Mouse (Mus musculus): ENCODE measurements around the gene Tpp1.
"Not testable (repeated sequence)": the region's sequence is repeated elsewhere in the genome, so short reads cannot be mapped to it uniquely, and the experiment has no call there.

Tpp1 gene

DNA sequence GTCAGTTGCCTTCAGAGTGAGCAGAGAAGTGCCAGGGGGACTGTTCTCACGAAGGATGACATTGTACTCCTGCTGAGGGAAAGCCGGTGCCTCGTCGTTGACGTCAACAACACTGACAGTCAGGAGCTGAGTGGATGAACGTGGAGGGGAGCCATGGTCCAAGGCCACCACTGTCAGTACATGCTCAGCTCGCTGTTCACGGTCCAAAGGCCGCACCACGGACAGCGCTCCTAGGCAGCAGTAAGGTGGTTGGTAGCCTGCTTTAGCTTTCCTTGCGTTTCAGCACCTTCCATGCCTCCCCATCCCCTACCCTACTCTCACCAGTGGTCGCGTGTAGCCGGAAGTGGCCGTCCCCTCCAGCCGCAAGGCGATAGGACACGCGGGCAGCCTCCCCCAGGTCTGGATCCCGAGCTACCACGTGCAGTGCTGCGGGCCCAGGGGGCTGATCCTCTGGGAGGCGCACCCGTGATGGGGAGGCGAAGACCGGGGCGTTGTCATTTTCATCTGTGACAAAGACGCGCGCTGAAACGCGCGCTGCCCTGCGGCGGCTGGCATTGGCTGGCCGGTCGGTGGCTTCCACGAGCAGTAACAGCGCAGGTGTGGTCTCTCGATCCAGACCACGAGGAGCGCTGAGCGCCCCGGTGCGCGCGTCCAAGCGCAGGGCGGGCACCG is 9.9 kb upstream of the Tpp1 start:
- DNase-seq: no peak

DNA sequence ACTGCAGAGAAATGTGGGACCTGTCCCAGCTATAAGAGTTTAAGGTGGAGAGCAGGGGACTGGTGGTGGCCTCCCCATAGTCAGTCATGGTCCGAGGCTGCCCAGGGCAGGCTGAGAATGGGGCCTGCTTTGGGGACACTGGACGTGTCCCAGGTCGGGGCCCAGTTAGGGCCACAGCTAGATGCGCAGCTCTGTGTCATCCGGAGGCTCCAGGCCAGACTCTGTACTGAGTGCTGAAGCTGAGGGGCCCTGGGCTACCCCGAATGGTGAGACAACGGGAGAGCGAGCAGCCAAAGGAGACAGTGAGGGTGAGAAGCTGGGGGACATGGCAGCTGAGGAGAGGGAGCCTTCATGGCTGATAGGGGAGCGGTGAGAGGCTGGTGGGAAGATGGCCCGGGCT is 1.2 kb upstream of the Tpp1 start:
- DNase-seq: no peak

DNA sequence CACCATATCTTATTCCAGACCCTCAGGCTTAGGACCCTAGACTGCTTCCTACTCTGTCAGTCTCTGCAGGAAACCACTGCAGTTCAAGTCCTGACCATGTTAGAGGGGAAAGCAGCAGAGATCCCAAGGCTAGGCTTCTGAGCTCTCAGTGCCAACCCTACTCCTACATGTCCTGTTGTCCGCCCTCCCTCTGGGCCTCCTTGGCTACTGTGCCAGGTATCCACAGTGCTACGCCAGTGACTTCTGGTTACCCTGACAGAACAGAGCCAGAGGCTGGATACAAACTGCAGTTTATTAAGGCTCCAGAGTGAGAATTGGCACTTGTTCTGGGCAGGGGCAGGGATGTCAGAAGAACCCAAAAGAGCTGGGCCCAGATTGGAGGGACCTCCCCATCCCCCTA is 681 bp upstream of the Tpp1 start:
- peak; percentile 46 for DNase-seq

DNA sequence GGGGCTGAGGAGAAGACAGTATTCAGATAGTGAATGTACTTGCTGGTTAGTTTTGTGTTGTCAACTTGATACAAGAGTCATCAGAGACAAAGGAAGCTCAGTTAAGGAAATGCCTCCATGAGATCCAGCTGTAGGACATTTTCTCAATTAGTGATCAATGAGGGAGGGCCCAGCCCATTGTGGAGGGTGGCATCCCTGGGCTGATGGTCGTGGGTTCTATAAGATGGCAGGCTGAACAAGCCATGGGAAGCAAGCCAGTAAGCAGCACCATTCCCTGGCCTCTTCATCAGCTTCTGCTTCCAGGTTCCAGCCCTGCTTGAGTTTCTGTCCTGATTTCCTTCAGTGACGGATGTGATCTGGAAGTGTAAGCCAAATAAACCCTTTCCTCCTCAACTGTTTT is 4.3 kb downstream of the Tpp1 start:
- DNase-seq: no peak

DNA sequence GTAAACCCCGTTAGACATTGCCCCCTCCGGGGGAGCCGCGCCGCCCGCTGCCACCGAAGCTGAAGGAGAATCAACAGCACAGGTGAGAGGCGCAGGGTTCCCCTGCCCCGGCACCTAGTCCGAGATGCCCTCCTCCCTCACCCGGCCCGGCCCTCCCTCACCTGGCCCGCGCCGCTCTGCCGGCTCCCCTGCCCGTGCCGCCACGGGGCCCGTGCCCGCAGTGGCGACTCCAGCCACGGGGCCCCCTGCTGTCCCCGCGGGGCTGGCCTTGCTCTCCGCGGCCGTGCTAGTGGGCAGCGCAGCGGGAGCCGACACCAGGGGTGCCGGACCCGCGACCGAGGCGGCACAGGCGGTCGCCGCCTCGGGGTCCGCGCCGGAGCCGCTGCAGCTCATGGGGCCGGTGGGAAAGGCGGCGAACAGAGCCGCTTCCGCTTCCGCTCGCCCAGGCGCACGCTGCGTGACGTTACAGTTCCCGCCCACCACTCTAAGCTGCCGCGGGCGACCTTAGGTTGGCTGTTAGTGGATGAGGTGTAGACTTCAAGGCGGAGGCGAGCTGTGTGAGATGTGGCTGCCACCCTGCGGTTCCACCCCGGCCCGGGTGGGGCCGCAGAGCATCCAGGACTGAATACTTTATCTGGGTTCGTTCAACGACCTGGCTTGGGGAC is 8.0 kb downstream of the Tpp1 start, which contains the start of gene Taf10:
Gene Taf10, minus strand, starts transcription at position 436 of the 665 bp plus-strand sequence.
- DNase-seq: peak; percentile 78

DNA sequence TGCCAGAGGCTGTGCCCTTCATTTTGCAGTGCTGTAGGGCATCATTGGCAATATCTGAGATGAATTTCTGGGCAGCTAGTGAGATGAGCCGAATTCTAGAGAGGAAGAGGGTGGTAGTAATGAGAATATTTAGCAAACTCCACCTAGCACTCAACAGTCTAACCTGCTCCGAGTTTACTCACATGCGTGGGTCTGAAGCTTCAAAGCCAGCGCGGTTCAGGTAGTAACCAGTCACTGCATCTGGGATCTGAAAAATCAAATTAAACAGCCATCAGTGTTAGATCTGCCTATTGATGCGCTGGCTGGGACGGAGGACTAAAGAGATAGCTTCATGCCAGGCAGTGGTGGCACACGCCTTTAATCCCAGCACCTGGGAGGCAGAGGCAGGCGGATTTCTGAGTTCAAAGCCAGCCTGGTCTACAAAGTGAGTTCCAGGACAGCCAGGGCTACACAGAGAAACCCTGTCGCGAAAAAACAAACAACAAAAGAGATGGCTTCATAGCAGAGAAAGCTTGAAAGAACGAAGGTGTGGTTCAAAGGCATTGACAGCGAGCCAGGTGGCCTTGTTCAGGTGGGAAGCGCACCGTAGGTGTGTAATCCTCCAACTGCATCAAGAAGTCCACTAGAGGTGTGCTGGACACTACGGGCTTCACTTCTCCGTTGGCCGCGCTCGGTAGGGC is 8.6 kb downstream of the Tpp1 start:
- DNase-seq: not testable (repeated sequence)

DNA sequence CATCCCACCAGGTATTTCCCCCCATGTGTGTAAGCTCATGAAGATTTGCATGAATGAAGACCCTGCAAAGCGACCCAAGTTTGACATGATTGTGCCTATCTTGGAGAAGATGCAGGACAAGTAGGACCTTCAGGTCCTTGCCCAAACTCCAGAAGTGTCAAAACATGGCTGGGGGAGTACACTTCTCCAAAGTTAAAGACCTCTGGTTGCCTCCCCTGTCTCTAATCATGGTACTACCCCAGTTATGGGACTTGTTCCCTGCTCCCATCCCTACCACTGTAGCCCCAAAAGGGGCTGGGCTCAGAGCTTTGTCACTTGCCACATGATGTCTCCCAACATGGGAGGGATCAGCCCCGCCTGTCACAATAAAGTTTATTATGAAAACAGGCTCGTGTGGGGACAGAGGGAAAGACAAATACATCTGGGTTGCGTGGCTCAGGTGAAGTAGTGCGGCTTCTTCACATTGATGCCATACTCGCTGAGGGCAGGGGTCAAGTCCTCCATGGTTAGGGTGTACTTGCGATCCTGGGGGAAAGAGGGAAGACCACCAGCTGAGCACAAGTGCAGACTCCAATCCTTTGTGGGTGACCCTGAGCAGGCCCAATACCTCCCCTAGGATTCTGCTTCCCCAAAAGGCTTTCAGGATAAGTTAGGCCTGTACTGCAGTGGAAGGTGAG is 9.4 kb downstream of the Tpp1 start:
- not testable (repeated sequence) for DNase-seq

DNA sequence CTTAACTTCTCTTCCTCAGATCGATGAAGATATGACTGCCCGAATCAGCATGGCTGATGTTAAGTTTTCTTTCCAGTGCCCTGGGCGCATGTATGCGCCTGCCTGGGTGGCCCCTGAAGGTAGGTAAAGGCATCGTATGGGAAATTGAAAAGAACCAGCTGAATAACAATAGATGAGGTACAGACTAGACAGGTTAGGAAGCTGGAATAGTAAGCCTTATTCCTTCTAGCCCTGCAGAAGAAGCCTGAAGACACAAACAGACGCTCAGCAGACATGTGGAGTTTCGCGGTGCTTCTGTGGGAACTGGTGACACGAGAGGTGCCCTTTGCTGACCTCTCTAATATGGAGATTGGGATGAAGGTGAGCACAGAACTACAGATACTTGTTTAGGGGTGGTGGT is 10.1 kb downstream of the Tpp1 start:
- DNase-seq: no peak

DNA sequence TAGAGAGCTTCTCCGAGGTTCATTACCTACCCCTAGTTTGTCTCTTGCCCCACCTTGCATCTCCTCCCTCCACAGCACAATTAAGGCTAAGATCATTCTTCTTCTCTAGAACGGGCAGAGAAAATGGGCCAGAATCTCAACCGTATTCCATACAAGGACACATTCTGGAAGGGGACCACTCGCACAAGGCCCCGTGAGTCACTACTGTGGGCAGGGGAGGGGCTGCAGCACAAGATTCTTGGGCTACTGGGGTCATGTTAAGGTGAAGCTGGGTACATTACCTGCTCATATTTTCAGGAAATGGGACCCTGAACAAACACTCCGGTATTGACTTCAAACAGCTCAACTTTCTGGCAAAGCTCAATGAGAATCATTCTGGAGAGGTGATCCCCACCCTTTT is 11.2 kb downstream of the Tpp1 start:
- DNase-seq: no peak

DNA sequence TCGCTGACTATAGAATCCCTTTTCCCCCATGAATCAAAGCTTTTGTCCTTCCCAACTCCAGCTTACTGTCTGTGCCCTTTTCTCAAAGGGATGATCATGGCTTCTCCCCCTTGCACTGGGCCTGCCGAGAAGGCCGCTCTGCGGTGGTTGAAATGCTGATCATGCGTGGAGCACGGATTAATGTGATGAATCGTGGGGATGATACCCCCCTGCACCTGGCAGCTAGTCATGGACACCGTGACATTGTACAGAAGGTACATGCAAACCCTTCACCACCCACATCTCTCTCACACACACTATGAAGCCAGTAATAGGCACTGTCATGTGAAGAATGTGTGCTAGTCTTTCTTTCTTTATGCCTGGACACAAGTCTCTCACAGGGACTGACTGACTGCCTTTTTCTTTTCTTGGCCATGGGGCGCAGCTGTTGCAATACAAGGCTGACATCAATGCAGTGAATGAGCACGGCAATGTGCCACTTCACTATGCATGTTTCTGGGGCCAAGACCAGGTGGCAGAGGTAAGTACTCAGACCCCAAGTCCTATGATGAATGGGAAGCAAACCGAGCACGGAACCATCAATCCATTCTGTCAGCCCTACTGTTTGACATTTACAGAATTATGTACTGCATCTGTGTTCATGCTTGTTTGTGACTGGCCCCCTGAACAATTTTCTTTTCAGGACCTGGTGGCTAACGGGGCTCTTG is 11.8 kb downstream of the Tpp1 start:
- DNase-seq: no peak

DNA sequence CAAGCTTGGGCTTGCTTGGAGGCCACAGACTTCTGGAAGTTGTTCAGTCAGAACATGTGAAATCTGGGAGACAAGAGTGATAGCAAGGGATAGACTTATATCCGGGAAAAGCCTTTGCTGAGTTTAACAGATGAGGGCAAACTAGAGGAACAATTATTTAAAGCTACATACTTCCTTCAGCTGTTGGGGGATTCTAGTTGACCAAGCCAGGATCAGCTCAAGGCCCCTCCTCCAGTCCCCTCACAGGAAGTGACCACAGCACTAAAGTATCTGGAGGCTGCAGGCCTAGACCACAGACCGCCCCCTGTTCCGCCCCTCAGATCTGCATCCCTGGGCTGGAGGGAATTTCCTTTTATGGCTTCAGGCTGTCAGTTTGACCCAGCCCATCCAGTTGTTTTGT is 13.1 kb downstream of the Tpp1 start:
- DNase-seq: no peak

DNA sequence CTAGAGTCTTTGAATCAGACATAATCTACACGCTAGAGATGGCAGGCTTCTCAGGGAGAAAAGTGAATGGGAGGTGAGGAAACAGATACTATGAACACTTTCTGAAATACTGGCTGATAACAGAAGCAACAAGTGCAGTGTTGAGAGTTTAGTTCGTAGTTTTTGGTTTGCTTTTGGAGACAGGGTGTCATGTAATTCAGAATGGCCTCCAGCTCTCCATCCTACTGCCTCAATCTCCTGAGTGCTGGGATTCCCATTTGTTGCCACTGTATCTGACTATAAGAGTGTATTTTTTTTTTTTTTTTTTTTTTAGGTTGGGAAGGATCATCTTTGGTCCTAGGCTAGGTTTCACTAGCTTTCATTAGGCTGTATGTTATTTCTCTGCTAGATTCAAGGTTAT is 13.7 kb downstream of the Tpp1 start:
- no peak for DNase-seq

DNA sequence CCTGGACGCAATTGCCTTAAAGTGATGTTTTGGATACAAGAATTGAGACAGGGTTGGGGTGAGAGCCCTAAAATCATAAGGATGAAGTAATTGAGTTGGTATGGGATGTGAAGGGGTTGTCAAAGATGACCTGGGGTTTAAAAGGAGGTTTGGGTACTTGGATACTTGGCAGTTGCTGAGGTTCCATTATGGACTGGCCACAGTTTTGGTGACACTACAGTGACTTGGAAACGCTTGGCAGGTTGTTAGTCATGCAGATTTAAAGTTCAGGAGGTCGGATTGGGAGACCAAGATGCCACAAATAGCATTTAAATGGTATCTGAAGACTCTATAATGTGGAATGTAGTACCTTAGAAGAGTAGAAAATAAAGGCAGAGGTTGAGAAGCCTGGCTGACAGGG is 14.4 kb downstream of the Tpp1 start:
- DNase-seq: no peak

DNA sequence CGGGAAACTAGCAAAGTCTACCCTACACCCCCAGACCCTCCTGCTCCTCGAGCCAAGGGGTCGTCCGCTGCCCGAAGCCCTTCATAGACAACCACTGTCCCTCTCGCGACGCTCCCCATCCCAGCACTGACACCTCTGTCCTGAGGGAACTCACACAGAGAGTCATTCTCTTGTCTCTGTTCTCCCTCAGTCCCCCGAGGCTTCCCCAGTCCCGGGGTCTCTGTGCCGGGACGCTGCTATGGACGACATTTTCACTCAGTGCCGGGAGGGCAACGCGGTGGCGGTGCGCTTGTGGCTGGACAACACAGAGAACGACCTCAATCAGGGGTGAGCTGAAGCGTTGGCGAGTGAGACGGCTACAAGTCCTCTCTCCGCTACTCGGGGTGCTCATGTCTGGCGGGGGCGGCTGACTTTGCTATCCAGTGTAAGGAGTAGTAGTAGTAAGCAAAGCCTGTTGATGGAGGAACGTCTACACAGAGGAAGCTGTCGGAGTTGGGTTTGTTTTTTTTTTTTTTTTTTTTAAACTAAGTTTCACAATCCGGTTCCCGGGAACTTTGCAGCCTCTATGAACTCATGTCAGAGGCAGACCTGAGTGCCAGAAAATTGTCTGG is 15.0 kb downstream of the Tpp1 start, which contains the start of gene Rrp8:
Gene Rrp8, minus strand, starts transcription at position 475 of the 611 bp plus-strand sequence.
- peak; percentile 42 for DNase-seq

DNA sequence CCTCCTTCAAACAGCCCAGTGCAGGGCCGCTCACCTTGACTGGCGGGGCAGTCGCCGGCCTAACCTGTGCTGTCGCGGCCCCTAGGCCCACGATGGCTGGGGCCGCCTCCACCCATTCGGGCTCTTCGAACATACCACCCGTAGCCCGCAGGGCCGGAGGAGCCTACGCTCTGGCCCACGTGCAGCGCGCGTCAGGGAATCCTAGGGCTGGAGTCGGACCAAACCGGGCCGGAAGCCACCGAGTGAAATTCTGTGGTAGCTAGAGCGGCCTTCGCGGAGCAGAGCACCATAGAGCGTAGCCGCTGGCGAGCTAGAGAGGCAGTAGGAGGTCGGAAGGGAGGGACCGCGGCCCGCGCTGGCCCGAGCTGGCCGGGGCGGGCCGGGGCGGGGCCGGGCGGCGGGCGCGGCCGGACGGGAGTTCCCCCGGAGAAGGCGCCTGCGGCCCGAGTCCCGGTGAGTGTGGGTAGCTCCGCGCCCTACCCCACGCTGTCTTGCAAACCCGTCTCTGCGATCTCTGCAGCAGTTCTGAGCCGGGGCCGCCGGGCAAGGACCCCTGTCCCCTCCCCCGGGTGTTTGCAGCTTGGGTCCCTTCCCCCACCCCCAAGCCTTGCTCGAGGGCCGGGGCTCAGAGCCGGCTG is 15.7 kb downstream of the Tpp1 start, which contains the start of gene Ilk:
Gene Ilk, plus strand, starts transcription at position 329 of the 638 bp plus-strand sequence.
- DNase-seq: peak; percentile 91

DNA sequence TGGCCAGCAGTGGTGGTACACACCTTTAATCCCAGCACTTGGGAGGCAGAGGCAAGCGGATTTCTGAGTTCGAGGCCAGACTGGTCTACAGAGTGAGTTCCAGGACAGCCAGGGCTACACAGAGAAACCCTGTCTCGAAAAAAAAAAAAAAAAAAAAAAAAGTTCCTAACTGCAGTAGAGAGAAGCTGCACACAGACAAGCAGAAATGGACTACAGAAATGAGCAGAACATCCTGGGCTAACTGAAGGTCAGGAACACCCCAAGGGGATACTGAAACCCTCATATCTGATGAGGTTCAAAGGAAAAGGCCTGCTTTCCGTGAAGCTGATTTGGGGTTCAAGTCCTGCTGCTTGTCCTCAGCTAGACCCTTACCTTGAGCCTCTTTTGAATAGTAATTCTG is 16.6 kb downstream of the Tpp1 start:
- not testable (repeated sequence) for DNase-seq

DNA sequence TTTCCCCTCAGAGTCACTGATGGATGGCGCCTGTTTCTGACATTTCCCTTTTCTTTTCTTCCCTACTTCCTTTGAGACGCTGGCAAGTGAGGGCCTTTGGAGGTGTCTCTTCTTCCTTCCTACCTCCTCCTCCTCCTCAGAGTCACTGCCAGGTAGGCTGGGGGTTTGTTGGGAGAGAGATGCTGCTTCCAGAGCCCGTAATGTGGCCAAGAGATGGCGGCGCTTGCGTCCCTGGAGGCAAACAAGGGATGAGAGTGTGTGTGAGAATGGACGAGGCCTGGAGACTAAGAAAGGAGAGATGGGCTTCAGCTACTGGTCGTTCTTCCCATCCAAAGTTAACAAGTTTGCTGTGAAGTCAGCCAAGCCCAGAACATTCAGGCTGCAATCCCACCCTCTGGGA is 17.2 kb downstream of the Tpp1 start:
- no peak for DNase-seq

DNA sequence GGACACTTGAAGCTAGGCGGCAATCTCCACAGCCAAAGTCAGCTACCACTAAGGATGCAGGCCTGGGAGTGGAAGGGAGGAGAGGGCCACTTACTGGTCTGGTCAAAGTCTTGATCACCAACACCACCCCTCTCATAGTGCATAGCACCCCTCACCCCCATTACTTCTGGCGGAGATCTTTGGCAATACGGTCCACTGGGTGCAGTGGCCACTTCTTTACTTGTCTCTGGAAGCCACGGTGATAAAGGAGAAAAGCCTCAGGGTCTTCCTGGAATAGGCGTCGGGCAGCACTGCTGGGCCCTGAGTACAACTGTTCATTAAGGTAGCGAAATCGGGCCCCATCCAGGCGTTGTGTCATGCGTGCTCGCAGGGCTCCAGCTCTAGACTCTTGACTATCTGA is 18.2 kb downstream of the Tpp1 start:
- DNase-seq: no peak

DNA sequence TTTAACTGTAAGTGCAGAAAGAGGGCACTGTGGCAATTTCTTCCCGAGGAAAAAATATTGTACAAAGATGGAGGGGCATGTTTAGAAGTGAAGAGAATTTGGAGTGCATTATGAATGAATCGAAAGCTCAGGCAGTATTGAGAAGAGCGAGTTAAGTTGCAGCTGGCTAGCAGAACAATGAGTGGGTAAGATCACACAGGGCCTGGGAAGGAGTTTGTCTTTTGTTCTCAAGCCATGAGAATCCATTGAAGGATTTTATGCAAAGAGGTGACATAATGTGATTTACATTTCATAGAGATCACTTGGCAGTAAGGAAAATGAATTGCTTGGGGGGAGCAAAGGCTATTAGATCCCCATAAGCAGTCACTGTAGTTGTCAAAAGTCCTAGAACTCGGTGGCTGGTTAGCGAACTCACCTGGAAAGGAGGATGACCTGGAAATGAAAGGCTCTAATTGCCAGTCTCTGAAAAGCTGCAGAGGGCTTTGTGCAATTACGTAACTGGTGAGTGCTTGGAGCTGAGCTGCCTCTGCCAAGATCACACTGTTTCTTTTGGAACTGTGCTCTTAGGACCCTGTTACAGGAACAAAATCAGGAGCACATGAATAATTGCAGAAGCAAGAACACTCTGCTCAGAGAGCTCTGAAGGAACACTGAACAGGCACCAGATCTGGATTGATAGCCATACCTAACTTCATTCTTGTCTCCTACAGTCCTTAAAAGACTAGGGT is 23.2 kb downstream of the Tpp1 start:
- DNase-seq: no peak

DNA sequence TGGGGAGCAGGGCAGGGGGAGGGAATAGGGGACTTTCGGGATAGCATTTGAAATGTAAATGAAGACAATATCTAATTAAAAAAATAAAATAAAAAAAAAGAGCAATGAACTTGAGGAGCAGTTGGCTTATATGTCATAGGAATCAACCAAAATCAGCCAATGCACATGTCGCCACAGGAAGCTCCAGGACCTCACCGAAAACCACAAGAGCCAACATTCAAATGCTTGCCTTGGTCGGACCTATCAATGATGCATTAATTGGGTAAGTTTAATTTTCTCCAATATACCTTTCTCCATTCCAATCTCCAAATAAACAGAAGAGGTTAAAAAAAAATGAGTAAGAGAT is 25.1 kb downstream of the Tpp1 start:
- no peak for DNase-seq

All from cerebellum, adult 11 months (tissue).